Comparison of ENCODE assay signal across 22 mouse cellular contexts in the genomic region with DNA sequence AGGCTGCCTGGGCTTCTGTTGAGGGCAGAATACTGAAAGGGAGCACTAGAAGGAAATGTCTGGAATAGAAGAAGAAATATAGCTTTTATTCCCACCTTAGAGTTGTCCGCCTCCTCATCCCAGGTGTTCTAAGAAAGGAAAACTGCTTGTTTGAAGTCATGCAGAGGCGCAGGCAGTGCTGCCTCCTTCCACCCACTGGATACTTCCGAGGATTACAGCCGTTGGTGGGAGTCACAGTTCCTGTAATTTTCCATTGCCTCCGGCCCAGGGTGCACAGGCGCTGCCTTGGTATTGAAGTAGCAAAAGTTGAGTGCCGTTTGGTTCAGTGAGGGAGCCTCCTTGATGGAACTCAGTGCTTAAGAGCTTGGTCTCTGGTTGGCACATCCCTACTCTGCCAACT. TPM values are rescaled to one million over a fixed set of nuclear protein-coding genes. Genes with fewer than 3 reads are reported as not detected.
DNase-seq lines count a peak whose midpoint lies in the region; TF ChIP-seq lines count a peak whose summit lies in the region.
"Had no signal": no experiment of that assay in that cellular context is flagged by ENCODE, and none has a peak within 500 bp of the region (broad histone marks: within the 10 kb centered on the region; RNA-seq: fewer than 3 reads in every experiment).

No protein-coding gene starts in this region.

- TF ChIP-seq POLR2A in cortical plate, adult 2 months (IDR thresholded peaks at IDR 0.05; ENCODE audit: extremely low read depth, insufficient read depth, low read length) = no peak

- peaks cover 7% of the 10 kb centered on the region for H3K4me1 ChIP-seq in cortical plate, adult 2 months (ENCODE audit: control insufficient read depth, insufficient read depth, low read length)

- DNase-seq in kidney, postnatal 14 days = peak; percentile 42
- no peak for DNase-seq in kidney, adult 18-20 months
- peak; percentile 69 for DNase-seq in right cerebral cortex, adult 18-20 months
- no peak for DNase-seq in right cerebral cortex, postnatal 4 days
- peak; percentile 62 for DNase-seq in telencephalon, adult 2 months (ENCODE audit: low read depth, low spot score)
- DNase-seq in cerebellum, postnatal 10 days = no peak
- DNase-seq: cerebellum, adult 11 months; cerebellum, postnatal 36 days; forebrain, postnatal 0 days; gastrocnemius, postnatal 36 days; heart, postnatal 14 days; kidney, adult 11 months; liver, embryonic 13.5 days; midbrain, embryonic 14.5 days had no signal

- TF ChIP-seq CTCF in cortical plate, adult 2 months (IDR thresholded peaks at IDR 0.05; ENCODE audit: extremely low read depth, insufficient read depth, low read length) = no peak

- H3K4me3 ChIP-seq in cortical plate, adult 2 months (ENCODE audit: insufficient read depth, low read length) = no peak overlapping the region; the same call in 1 of the 2 replicates
- H3K4me3 ChIP-seq: erythroblast, embryonic 14.5 days; heart, embryonic 10.5 days; liver, embryonic 13.5 days; myocyte; neural tube, embryonic 15.5 days had no signal

- peak overlapping the region; percentile 46; the same call in 1 of the 2 replicates for H3K27ac ChIP-seq in cortical plate, adult 2 months (ENCODE audit: insufficient read depth, low read length)
- H3K27ac ChIP-seq: heart, embryonic 10.5 days; hindbrain, embryonic 14.5 days; neural tube, embryonic 15.5 days had no signal

RNA-seq across cellular contexts. Expression of a gene that starts 7.7 kb away (rescaled TPM):
- polyA plus RNA-seq in cortical plate, adult 2 months (2012; rRNA removed) = 89.9 and 91.8 TPM in 2 replicates

RNA-seq across cellular contexts. Expression of a gene that starts 29.1 kb away (rescaled TPM):
- polyA plus RNA-seq in cortical plate, adult 2 months (2012; rRNA removed) = 3.9 and 4.5 TPM in 2 replicates
- polyA plus RNA-seq: C2C12; erythroblast, embryonic 14.5 days; limb, embryonic 11.5 days; myocyte had no signal

Comparison
In these comparisons a context has a peak if more than half of its experiments do, and no peak if none do; other contexts are left out.
1. DNase-seq: peak in kidney, postnatal 14 days (single experiment), right cerebral cortex, adult 18-20 months (single experiment) and telencephalon, adult 2 months (single experiment); none in kidney, adult 18-20 months (single experiment), right cerebral cortex, postnatal 4 days (single experiment) and cerebellum, postnatal 10 days (0 of 2).